Mouse (Mus musculus): ENCODE data around the gene Bcl6. TPM values are rescaled to one million over a fixed set of nuclear protein-coding genes. Genes with fewer than 3 reads are reported as not detected.

Bcl6 gene
- polyA plus RNA-seq, 1 experiment from 2014 or later: 0.11 TPM

GRCm38 (mm10) chr16:23921697-23922096, 67.0 kb downstream of the Bcl6 start:
- Histone ChIP-seq H3K27me3 (ENCODE audit: control insufficient read depth, insufficient read depth, low read length) (no peaks in the 10 kb centered on the region), H3K9ac (ENCODE audit: low read length) (no peak overlapping the region), H3K9me3 (ENCODE audit: control insufficient read depth, low read length) (no peaks in the 10 kb centered on the region), H3K27ac (ENCODE audit: low read depth, low read length) (no peak overlapping the region), H3K4me3 (ENCODE audit: low read depth, low read length) (no peak overlapping the region), H3K36me3 (ENCODE audit: control insufficient read depth, insufficient read depth, low read length) (no peaks in the 10 kb centered on the region), H3K4me1 (ENCODE audit: control insufficient read depth, insufficient read depth, low read length) (no peaks in the 10 kb centered on the region), H3K4me2 (no peak overlapping the region)
- 77% methylated on average over 5 of the region's 5 CpGs for WGBS
- DNase-seq (ENCODE audit: low spot score, missing footprints) (no peak), ATAC-seq (ENCODE audit: low FRiP score) (no peak)

- WGBS: 78% methylated on average over 2 of the region's 2 CpGs
- H3K4me1 ChIP-seq (ENCODE audit: control insufficient read depth, insufficient read depth, low read length): no peaks in the 10 kb centered on the region
- H3K4me2 ChIP-seq: no peak overlapping the region
- no peaks in the 10 kb centered on the region for H3K36me3 ChIP-seq (ENCODE audit: control insufficient read depth, insufficient read depth, low read length)
- no peak overlapping the region for H3K4me3 ChIP-seq (ENCODE audit: low read depth, low read length)
- H3K9ac ChIP-seq (ENCODE audit: low read length): no peak overlapping the region
- no peaks in the 10 kb centered on the region for H3K9me3 ChIP-seq (ENCODE audit: control insufficient read depth, low read length)
- no peaks in the 10 kb centered on the region for H3K27me3 ChIP-seq (ENCODE audit: control insufficient read depth, insufficient read depth, low read length)
- H3K27ac ChIP-seq (ENCODE audit: low read depth, low read length): no peak overlapping the region
- DNase-seq (ENCODE audit: low spot score, missing footprints) (no peak), ATAC-seq (ENCODE audit: low FRiP score) (no peak)
These were observed 69.2 kb downstream of the Bcl6 start for GRCm38 (mm10) chr16:23919418-23919817.

Other genes with a start within 250 kb of the Bcl6 start
- 35.8 and 44.0 TPM in 2 replicates for gene Sst, start 97.9 kb downstream of the Bcl6 start, polyA plus RNA-seq (2014; fragmentation: Nextera tagmentation; extraction: Ambion mirVana)
- gene Rtp2, start 56.5 kb downstream of the Bcl6 start, polyA plus RNA-seq (2014; fragmentation: Nextera tagmentation; extraction: Ambion mirVana): not detected in 2 replicates
- not detected in 2 replicates for gene Gm37419, start 370 bp downstream of the Bcl6 start, polyA plus RNA-seq (2014; fragmentation: Nextera tagmentation; extraction: Ambion mirVana)